Mouse (Mus musculus) brain, embryonic 14.5 days (tissue): ENCODE results near the gene Rps23.

Experiments used
- CTCF ChIP-seq: fragments of 200-500 bp; IDR thresholded peaks from 2 replicates; pipeline ENCODE4 v1.5.1; 2012; ENCODE audit warnings: inconsistent platforms, mild to moderate bottlenecking, moderate library complexity, borderline replicate concordance; ENCODE audit not compliant: insufficient read depth, insufficient read length; ENCODE audit errors: extremely low read depth
- POLR2A ChIP-seq: fragments of 200-500 bp; IDR thresholded peaks from 2 replicates; pipeline ENCODE4 v1.6.1; 2012; ENCODE audit warnings: mild to moderate bottlenecking, inconsistent platforms, borderline replicate concordance; ENCODE audit not compliant: poor library complexity, insufficient read depth, insufficient read length, severe bottlenecking; ENCODE audit errors: extremely low read depth

- TF ChIP-seq POLR2A: no peak
- no peak for TF ChIP-seq CTCF
These were observed 27.9 kb upstream of the Rps23 start for GRCm38 (mm10) chr13:90894819-90895218.
